Mouse (Mus musculus): ENCODE measurements around the gene Hoxb2.

Gene Hoxb2

DNA sequence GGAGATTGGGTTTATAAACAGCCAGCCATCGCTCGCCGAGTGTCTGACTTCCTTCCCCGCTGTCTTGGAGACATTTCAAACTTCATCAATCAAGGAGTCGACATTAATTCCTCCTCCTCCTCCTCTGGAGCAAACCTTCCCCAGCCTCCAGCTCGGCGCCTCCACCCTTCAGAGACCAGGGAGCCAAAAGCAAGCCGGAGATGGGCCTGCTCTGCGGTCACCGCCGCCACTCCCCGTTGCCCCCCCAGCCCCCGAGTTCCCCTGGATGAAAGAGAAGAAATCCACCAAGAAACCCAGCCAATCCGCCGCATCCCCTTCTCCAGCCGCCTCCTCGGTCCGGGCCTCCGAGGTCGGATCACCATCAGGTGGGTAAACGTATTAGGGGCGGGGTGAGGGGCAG is 1.5 kb downstream of the Hoxb2 start:
- DNase-seq (ENCODE audit: low spot score), result no peak

DNA sequence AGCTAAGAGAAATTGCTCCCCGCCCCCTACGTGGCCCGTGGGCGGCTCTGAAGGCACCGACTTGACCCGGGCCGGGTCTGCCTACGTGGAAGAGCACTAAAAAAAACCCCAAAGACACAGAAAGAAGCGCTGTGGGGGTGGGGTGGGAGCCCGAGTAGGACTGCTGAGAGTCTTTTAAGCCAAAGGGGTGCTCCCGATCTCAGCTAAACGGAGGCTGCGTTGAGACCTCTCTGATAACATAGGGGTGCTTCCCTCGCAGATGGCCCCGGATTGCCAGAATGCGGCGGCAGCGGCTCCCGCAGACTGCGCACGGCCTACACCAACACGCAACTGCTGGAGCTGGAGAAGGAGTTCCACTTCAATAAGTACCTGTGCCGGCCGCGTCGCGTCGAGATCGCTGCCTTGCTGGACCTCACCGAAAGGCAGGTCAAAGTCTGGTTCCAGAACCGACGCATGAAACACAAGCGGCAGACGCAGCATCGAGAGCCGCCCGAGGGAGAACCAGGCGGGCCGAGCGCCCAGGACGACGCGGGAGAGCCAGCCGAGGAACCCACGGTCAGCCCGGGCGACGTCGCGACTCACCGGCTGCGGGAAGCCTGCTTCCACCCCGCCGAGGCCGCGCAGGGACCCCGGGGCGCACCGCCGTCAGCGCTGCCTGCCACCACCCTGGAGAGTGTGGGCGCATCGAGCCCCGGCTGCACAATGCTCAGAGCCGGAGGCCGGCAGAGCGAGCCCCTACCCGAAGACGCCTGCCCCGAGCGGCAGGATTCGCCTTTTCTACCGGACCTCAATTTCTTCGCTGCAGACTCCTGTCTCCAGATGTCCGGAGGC is 2.6 kb downstream of the Hoxb2 start:
- DNase-seq (ENCODE audit: low spot score), result no peak

DNA sequence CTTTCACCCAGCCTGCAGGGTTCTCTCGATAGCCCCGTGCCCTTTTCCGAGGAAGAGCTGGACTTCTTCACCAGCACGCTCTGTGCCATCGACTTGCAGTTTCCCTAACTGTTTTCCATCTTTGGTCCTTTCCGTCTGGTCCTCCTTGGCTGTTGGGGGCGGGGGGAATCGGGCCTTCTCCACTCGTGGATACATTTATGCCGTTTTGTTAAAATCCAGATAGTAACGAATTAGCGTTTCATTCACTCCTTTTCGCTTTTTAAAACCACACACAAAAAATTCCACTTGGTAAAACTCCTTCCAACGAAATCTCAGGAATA is 3.2 kb downstream of the Hoxb2 start:
- no peak for DNase-seq (ENCODE audit: low spot score)

DNA sequence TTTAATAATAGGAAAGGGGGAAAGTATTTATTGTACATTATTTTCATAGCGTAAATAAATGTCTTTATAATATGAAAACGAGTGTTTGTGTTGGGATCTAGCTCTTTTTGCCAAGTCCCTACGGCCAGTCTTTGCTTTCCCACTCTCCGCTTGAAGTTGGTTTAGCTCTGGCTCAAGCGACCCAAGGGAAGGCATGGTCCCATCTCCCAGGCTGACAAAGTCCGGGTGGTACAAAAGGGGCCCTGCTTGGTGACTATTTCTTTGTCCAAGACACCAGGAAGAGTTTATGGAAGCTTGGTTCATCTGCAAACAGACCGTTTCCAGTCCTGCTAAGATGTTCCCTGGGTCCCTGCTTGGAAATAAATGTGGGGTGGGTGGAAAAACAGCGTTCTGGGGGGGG is 3.6 kb downstream of the Hoxb2 start:
- no peak for DNase-seq (ENCODE audit: low spot score)

DNA sequence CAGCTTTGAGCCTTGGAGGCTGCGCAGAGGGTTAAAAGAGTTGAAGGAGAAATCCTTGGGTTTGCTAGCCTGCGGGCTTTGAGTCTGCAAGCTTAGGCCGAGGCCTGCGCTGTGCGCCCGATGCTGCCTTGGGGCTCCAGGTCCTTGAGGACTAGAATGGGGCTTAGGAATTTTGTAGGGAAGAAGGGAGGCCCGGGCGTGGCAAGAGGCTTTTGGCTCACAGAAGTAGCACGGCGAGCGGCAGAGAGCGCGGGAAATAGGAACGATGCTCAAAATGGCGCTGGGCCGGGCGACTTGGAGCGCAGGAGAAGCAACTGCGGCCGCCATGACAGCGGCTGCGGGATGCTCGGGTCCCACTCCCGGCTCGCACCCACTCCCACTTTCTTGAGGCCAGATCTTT is 4.1 kb downstream of the Hoxb2 start:
- no peak for DNase-seq (ENCODE audit: low spot score)

DNA sequence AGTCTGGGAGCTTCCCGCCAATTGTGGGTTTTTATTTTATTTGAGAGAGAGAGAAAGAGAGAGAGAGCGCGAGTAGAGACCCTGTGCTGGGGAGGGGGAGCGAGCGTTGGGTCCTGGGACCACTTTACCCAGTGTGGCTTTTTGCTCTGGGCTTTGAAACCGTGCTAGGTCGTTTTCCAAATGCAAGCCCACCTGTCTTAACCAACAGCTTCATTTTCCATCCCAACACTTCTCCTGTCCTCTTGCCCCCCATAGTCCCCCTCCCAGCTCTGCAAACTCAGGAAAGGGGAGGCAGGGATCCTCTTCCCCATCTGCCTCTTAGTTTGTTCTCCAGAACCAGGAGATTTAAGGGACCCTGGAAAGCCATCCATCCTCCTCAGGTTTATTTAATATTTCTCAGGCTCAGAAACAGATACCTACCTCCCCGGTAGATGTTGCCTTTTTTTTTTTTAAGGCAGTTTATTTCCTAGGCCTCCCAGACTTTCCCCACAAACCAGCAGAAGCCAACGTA is 4.5 kb downstream of the Hoxb2 start:
- no peak for DNase-seq (ENCODE audit: low spot score)

DNA sequence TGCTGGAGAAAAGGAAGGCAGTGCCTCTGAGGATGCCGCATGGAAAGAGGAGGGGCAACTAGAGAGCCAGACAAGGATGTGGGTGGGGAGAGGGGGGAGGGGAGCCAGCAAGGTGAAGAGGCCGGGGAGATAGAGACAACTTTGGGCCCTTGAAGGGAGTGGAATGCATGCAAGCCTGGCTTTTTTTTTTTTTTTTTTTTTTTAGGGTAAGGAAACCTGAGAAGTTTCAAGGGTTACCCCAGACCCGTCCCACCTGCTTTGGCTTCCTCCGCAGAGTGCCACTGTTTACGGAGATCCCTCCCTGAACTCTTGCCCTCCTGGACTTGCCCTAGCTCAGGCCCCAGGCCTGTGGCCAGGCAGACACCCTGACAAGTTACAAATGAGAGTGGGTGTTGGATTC is 13.5 kb downstream of the Hoxb2 start:
- DNase-seq (ENCODE audit: low spot score), result no peak

DNA sequence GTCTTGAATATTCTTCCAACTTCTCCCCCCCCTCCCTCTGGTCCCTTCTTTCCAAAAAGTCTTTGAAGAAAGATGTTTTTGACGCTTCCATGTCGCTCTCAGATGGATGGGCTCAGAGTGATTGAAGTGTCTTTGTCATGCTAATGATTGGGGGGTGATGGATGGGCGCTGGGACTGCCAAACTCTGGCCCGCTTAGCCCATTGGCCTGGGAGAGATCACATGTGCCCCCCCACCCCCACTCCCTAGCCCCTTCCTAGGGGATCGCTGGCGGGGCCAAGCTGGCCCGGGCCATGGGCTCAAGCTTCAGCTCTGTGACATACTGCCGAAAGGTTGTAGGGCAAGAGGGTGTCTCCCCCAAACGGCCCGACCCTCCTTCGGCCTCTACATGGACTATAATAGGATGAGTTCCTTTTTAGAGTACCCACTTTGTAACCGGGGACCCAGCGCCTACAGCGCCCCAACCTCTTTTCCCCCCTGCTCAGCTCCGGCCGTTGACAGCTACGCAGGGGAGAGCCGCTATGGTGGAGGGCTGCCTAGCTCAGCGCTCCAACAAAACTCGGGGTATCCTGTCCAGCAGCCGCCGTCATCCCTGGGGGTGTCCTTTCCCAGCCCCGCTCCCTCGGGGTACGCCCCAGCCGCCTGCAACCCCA is 15.2 kb downstream of the Hoxb2 start, which contains the start of gene Hoxb1:
Gene Hoxb1, plus strand, starts transcription at position 312 of the 651 bp plus-strand sequence.
- DNase-seq (ENCODE audit: low spot score), result no peak

DNA sequence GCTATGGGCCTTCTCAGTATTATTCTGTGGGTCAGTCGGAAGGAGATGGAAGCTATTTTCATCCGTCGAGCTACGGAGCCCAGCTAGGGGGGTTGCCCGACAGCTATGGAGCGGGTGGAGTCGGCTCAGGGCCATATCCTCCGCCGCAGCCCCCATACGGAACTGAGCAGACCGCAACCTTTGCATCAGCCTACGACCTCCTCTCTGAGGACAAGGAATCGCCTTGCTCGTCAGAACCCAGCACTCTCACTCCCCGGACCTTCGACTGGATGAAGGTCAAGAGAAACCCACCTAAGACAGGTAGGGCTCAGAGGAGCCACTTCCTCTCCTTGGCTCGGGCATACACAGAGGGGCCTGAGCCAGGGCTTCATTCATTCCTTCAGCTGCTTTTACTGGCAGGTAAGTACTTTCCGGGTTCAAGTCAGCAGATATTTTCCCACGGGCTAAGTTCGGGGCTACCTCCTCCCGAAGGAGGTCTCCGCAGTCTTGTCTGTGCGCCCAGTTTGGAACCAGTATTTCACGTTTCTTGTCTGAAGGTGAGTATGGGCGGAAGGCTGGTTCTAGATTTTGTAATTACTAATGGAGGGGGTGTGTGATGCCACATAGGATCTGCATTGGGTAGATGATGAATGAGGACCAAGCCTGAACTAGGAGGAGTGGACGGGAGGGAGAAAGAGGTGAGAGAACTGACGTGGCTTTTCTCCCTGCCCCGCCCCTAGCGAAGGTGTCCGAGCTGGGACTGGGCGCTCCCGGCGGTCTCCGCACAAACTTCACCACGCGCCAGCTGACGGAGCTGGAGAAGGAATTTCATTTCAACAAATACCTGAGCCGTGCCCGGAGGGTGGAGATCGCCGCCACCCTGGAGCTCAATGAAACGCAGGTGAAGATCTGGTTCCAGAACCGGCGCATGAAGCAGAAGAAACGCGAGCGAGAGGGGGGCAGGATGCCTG is 16.0 kb downstream of the Hoxb2 start:
- no peak for DNase-seq (ENCODE audit: low spot score)

DNA sequence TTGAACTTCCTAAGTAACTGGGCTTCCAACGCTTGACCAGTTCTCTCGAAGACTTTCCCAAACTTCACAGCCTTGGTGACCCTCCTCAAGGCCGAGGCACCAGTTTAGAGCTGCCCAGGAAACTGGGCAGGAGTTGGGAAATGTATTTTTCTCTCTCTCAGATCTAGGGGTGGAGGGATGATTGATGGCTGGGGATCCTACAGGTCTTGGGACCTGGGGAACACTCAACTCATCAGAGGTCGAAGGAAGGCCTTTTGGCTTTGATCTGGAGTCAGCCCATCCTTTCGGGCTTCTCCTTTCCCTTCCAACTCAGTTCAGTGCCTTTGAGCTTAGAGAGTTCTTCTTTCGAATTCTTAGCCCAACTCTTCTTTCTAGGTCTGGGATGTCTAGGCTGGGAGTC is 16.8 kb downstream of the Hoxb2 start:
- no peak for DNase-seq (ENCODE audit: low spot score)

DNA sequence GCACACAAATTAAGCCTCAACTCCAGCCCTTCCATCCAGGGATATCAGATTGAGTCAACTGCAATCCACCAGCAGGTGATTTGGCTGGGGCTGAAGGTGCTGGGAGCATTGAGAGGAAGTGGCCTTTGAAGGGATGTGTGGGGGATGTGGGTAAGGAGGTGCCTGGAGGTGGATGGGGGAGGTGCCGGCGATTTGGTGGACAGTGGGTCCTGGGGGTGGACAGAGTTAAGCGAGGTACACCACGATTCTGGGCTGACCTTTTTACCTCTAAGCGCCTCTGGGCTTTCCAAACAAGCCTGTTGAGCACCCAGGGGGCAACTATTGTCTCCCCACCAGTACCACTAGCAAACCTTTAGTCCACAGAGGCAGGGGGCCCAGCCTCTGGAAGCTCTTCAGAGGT is 18.4 kb downstream of the Hoxb2 start:
- no peak for DNase-seq (ENCODE audit: low spot score)

DNA sequence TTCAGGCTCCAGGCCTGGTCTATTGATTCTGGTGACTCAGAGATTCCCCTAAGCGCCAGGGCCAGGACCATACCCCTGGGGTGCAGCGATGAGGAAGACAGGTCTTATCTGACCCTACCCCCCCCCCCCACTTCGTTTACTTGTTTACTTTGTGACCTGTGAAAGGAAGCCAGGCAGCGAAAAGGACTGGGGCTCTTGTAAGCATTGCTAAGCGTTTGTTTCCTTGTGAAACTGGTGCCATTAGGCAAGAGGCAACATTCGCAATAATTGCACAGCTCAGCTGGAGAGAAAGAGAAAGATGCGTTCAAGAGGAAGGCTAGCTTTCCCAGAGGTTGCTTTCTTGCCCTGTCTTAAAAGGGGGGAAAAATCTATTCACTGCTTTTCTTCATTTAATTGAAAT is 18.8 kb downstream of the Hoxb2 start:
- no peak for DNase-seq (ENCODE audit: low spot score)

DNA sequence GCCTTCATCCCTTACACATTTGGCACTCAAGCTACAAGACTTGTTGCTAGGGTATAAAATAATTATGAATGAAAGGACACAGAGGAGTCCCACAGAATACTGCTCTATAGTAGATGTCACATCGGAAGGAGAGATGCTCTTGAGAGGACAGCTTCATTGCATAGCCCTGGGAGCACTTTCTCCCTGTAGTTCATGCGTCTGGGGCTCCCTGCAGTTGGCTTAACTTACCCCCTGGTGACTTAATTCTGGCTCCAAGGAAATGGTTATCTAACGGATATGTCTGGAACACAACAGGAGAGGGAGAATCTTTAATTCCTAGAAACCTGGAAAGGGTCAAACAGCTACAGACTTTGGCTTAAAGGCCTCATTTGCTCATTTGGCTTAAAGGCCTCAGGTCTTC is 21.4 kb downstream of the Hoxb2 start:
- no peak for DNase-seq (ENCODE audit: low spot score)

DNA sequence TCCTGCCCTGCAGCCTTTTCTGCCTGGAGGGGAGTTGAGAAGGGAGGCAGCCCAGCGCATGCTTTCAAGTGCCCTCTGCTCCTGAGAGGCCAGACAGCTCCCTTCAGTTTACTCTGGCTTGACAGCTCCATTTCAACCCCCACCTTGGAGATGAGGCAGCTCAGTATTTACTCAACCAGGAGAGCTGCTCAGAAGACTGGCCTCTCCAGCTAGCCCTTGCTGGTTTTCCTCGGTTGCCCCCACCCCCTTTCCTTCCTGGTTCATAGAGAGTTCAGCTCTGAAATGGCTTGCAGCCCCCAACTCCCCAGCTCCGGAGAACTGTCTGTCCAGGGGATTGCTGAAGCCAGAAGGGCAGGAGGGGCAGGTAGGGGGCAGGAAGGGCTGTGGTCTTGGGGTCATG is 22.2 kb downstream of the Hoxb2 start:
- no peak for DNase-seq (ENCODE audit: low spot score)

DNA sequence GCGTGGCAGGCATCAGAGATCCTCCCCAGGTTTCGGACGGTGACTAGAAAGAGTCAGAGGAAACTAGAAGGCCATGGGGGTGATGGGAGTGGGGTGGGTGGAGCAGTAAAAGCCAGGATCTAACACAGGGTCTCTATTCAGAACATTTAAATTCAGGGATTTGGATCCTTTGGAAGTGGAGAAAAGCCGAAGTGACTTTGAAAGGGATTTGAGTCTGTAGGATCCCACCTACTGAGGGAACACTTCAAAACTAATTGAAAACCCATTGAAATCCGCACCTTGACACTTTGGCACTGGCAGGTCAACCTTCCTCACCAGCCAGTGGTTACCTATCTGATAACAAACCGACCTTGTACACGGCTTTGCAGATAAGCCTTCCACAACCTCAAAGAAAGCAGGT is 24.5 kb downstream of the Hoxb2 start:
- DNase-seq (ENCODE audit: low spot score), result no peak

DNA sequence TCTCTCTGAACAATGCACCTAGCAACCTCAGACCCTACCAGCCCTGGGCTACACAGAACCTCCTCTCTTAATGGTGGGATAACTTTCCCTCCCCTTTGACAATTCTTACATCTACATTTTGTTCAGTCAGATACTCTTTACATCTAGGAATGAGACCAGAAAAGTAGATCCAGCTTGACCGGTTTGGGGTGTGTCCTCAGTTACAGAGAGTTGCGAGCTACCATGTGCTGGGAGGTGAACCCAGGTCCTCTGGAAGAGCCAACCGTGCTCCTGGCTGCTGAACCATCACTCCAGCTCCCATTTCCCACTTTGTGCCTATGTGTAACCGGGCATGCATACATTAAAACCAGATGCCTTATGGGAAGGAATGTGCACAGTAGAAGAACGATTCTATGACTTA is 33.1 kb downstream of the Hoxb2 start:
- DNase-seq (ENCODE audit: low spot score), result no peak

DNA sequence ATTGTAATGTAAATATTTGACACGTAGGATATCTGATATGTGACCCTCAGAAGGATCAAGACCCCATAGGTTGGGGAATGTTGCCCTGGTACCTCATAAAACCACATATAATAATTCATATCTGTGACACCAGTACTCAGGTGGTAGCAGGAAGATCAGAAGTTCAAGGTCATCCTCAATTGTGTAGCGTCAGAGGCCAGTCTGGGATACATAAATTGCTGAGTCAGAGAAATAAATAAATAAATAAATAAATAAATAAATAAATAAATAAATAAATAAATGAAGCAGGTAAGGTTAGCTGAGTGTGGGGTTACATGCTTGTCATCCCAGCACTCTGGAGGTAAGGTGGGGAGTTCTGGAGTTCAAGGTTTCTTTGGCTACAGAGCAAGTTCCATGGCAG is 37.3 kb downstream of the Hoxb2 start:
- no peak for DNase-seq (ENCODE audit: low spot score)

DNA sequence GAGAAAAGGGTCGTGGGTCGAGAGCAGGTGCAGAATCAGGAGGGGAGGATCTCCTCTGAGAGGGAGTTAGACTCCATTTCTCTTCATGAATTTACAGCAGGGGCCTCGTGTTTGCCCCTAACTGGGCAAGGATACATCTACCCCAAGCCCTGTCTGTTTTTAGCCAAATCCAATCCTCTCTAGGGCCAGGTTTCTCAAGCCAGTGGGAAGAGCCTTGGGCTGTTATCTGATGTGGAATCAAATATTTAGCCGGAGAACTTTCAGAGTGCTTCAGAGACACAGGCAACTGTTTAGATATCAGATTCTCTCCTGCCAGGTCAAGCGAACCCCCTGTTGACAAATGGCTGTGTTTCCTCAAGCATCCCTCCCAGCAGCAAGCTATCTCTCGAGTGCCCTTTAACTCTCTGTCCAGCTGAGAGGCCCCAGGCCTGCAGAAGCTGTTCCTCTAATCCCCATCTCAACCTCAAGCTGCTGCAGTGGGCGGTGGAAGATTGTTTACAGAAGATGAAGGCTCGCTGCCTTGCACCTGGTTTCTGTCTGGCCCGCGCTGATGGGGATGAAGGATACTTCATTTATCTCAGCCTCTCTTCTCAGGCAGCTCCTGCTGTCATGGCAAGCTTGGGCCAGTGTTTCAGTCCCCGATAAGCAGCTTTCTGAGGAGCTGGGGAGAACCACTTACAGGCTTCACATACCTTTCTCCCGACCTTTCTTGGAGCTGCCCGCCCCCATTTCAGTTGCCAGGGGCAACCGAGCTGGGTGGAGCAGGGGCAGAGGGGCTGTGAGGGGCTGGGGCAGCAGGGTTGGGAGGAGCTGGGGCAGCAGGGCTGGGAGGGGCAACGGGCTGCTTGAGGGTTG is 46.7 kb downstream of the Hoxb2 start:
- DNase-seq (ENCODE audit: low spot score), result no peak

DNA sequence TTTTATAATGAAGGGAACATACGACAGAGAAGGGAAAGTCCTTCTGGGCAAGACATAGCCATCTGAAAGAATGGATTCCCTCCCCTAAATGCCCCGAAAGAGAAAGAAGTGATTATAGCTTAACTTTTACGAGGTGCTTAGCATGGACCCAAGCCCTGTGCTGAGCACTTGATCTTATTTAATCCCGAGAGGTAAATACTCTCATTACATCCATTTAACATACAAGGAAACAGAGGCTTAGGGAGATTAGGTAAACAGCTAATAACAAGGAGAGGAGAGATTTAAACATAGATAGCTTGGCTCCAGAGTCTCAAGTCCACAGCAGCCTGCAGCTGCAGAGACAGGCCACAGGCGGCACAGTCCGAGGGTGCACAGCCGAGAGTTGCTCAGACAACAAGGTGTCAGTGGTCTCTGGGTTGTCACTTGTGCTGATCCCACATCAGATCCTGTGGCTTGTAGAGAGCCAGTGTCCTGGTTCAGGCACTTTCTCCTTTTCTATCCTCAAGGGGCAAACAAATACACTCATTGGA is 47.5 kb downstream of the Hoxb2 start:
- no peak for DNase-seq (ENCODE audit: low spot score)

DNA sequence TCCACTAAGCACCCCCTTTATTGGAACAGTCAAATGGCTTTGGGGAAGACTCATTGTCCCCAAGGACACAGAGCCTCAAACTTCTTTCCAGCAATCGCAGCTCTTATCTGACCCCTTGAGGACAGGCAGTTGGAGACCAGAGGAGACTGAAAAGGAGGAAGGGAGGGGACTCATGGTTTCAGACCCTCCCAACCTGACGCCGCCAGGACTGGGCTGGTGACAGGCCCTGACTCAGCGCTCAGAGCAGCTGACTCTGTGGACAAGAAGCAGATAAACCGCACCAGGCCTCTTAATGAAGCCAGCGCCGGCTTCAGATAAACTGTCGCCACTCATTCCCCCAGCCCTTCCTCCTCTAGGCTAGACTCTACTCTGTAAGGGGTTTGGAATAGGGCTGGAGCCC is 49.6 kb downstream of the Hoxb2 start:
- DNase-seq (ENCODE audit: low spot score), result no peak
